Mouse (Mus musculus): ENCODE results near the gene Gpr37.

Gene Gpr37

DNA sequence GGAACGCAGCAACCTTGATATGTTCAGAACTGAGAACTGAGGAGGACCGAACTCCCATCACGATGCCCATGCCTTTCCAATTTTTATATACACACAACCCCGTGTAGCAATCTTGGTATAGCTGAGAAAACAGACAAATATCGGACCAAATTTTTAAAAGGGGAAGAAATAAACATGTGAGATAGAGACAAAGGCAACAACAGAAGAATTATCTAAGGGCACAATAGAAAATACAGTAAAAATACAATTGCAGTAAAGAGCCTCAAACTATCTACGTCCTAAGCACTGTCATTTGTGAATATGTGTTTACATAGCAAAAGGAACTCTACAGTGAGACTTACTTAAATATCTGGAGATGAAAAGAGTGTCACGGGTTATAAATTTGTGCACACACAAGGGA lies at the start of gene Gpr37:
TSS of gene Gpr37 (minus strand) at position 101 of the 400 bp plus-strand sequence.
- no peak for DNase-seq (ENCODE audit: low read depth, low spot score)

DNA sequence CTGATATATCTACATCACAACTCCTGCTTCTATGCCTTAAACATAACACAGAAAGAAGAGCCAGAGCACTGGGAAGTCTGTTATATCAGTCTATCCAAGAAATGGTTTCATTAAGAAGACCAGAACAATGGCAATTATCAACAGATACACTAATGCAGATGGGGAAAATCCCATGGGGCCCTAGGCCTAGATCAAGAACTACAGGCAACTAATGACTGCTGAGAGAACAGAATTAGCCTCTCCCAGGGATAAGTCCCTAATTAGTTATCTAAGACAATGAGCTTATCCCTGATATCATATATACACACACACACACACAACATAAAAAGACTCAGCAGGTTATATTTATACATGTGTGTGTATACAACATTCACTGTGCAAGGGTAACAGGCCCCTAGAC lies 46.0 kb upstream of the Gpr37 start:
- DNase-seq (ENCODE audit: low read depth, low spot score), result no peak

DNA sequence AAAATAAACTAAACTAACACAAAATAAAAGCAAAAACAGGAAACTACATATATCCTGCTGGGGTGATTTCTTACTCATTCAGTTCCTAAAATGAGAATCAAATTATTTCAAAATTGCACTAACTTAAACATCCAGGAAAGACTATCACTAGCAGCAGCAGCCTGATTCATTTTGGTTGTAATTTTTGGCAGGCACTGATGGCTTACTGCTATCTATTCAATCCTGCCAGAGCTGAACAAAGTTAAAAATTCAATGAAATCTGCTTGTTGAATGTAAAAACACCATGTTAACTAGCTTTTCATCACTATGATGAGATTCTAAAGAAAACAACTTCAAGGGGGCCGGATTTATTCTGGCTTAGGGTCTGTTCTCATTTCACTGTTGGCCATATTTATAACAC lies 36.0 kb upstream of the Gpr37 start:
- no peak for DNase-seq (ENCODE audit: low read depth, low spot score)

DNA sequence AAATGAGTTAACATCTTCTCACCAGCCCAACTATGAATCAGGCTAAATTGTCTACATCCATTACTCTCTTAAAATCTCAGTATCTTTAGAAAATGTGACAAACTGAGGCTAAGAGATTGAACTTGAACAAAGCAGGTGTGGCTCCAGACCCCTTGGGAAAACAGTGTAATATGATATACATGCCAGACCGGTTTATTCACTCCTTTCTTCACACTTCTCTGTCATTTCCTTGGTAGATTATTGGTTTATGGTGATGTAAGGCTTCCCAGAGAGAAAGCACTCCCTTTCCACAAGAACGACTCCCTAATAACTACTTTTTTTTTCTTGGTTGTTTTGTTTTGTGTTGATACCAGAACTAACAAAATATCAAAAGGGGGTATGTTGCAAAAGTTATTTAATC lies 20.1 kb upstream of the Gpr37 start:
- no peak for DNase-seq (ENCODE audit: low read depth, low spot score)

DNA sequence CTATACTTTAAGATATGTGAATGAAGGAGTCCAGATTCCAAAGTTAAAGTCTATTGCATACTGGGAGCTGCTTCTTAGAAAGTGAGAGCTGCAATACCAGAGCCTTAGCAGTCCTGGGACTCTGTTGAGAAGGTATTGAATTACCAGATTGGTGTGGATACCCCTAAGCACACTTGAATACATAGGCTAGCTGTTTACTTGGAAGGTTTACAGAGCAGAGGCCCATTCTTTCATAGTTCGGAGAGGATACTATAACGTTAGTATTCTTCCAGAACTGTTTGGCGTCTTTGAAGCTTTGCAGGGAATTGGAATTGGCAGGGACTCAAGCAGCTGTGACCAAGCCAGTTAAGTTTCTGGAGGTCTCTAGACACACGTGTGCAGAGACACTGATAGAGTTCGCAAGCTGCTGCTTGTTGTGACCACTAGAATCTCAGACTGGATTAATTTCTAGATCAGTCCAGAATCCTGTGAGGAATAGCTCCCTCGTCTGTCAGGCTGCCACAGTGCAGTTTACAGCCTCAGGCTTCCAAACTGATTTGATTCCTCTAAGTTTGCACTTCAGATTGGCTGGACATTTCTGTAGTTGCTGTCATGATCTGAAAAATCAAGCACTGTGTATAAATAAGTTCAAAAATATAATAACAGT lies 18.8 kb upstream of the Gpr37 start:
- DNase-seq (ENCODE audit: low read depth, low spot score), result no peak

DNA sequence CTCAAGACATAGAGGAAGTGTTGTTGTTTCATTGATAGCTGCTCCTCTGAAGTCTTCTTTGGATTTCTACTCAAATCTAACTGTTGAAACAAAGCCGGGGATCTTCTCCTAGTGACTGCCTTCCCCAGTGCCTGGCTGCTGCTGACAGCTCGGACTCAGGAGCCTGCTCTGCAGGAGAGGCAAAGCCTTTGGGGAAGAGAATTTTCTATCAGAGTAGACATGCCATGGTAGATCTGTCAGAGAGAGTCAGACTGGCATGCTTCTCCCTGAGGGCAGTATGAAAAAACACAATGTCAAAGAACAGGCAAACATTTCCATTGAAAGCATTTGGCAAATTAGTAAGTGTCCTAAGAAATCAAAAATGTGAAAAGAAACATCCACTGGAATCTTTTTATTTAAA lies 9.4 kb upstream of the Gpr37 start:
- no peak for DNase-seq (ENCODE audit: low read depth, low spot score)

DNA sequence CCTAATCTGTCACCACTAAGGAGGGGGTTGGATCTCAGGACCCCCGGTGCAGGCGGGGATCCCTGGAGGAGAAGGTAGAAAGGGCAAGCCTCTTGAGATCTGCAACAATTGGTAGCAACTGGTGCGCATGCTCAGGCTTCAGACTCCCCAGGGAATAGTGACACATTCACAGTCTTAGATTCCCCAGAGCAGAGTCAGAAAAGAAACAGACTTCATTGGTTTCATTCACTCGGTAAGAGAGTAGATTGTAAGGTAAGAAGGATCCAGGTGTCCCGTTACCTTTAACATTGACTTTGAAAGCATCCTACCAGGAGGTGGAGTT lies 284 bp downstream of the Gpr37 start:
- no peak for DNase-seq (ENCODE audit: low read depth, low spot score)

DNA sequence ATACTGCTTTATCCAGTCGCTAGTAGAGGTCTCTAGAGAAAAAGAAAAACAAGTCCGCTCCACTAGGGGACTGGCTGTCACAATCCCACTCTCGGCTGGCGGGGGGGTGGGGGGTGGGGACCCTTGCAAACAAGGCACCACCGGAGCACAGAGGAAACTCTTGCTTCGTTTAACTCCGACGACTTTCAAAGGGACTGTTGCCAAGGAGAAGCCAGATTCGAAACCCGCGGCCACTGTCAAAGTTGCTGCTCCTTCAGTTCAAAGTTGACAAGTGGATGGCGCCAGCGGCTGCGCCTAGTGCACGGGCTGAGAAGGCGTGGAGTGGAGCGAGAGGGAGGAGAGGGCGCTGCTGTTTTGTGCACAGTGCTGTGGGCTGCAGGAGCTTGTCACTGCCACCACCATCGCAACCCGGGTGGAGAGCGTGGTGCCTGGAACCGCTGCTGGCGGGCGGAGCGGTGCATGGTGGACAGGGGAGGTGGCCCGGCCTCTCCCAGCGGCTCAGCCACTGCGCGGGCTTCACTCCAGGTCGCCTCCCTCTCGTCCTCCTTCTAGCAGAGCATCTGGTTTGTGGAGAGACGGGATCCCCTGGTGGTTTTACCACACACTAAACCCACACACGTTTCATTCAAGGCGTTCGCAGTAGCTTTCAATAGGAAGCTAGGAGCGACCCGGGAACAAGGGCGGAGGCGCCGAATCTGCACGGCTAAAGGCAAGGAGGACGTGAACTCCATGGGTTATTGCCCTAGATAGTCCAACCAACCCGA lies 827 bp downstream of the Gpr37 start:
- DNase-seq (ENCODE audit: low read depth, low spot score), result no peak

DNA sequence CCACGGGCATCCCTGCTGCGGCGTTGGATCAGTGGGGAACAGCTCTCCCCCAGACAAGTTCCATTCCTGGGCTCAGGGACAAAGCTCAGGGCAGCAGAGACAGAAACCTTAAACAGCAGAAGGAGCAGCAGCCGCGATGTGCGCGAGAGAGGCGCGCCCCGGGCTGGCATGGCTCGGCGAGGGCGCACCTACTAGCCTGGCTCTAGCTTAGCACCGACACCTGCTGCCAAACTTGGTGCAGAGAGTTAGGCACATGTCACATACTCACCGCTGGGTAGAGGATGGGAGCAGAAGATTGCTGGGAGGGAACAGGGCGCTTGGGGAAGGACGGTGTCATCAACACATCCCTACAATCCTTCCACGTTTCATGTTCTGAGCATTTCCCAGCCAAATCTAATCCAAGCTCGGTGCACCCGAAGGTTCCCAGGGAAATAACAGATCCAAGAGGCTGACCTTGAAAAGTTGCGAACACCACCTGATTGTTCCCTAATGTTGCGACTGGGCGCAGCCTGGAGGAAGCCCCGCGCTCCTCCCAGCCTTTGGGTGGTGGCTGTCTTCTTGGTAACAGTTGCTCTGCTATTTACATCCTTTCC lies 1.5 kb downstream of the Gpr37 start:
- no peak for DNase-seq (ENCODE audit: low read depth, low spot score)

DNA sequence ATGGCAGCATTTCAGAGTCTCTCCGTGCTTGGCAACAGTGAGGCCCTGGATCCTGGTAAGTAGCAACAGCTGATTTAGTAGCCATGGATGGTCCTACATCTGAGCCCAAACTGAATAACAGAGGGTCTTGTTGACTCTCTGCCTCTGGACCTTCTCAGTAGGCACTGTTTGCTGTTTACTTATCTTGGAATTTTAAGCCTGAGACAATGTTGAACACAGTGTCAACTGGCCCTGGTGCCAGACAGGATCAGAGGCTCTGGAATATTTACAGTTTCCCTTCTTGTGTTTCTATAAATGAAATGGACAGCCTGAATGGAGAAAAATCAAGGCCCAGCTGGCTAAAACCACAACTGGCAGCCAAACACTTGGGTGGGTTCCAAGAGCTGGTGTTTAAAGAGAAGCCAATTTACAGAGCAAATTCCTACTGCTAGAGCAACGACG lies 3.7 kb downstream of the Gpr37 start:
- DNase-seq (ENCODE audit: low read depth, low spot score), result no peak

DNA sequence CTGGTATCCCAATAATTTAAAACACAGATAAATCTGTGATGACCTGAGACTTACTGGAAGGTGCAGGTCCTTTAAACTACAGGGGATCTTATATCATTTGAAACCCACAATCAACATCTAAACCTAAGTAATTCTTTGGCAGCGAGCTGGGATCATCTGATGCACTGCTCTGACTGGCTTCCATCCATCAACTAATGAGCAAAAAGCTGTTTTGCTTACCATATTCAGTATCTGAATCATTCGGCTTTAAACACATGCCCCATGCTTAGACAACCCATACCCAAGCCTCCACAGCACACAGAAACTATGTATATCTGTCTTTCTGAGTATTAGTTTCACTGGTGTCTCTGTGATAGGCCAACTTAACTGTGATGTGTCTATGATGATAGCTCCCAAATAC lies 6.1 kb downstream of the Gpr37 start:
- no peak for DNase-seq (ENCODE audit: low read depth, low spot score)

DNA sequence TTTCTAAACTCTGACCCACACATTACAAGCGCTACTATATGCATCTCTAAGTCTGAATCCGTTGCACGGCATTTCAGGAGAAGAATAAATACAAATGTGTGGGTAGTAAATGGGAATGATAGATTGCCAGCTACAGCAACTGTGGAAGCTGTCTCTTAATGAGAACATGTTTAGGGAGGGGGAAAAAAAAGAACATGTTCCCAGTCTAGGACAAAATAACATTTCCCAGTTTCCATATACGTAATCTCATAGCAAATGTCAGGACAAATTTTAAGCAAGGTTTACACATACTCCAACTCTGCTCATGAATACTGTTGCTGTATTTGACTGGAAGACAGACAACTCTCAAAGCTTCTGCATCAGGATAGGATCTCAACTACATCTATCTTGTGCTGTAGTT lies 15.4 kb downstream of the Gpr37 start:
- DNase-seq (ENCODE audit: low read depth, low spot score), result no peak

DNA sequence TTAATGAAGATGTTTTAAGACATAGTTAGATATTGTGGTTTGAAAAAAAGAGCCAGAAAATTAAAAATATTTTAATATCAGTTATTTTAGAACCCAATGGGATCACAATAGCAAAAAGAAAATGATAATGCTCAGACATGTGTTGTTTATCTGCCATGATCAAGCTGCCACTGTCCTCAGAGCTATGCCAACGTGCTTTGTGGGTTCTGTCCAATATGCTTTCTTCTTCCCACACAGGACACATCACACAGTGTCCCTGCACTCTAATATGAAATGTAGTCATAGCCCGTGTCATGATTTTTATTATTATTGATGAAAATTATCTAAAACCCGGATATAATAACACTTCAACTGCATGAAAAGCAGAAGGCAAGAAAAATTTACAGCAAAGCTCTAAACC lies 16.7 kb downstream of the Gpr37 start:
- DNase-seq (ENCODE audit: low read depth, low spot score), result no peak

DNA sequence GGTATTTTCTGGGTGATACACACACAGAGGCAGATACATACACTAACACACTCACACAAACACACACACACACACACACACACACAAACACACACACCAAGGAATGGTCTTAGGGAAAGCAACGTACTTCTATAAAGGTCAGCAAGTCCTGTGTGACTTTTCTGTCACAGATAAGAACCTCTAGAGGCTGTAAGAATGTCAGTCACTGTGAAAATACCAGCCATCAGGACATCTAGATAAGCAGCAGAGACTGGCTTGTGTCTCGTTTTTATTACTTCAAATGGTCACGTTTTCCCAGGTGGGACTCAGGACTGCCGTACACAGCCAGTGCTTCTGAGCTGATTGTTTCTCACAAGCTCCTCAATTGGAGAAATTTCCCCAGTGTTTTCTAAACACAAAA lies 20.4 kb downstream of the Gpr37 start:
- no peak for DNase-seq (ENCODE audit: low read depth, low spot score)

DNA sequence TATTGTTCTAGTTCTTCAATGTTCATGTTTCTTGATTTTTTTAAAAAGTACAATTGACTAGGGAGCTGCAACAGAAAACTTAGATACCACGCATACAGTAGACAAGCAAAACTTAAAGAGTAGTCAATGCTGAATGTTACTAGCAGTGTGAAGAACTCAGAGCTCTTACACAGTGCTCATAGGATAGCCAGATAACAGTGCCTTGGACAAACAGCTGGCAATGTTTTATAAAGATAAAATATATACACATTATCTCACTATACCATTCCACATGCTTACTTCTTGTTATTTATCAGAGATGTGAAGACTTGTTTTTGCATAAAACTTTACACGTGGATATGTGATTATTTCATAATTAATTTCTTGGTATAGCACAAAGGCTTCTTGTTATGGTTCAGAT lies 26.6 kb downstream of the Gpr37 start:
- DNase-seq (ENCODE audit: low read depth, low spot score), result no peak

DNA sequence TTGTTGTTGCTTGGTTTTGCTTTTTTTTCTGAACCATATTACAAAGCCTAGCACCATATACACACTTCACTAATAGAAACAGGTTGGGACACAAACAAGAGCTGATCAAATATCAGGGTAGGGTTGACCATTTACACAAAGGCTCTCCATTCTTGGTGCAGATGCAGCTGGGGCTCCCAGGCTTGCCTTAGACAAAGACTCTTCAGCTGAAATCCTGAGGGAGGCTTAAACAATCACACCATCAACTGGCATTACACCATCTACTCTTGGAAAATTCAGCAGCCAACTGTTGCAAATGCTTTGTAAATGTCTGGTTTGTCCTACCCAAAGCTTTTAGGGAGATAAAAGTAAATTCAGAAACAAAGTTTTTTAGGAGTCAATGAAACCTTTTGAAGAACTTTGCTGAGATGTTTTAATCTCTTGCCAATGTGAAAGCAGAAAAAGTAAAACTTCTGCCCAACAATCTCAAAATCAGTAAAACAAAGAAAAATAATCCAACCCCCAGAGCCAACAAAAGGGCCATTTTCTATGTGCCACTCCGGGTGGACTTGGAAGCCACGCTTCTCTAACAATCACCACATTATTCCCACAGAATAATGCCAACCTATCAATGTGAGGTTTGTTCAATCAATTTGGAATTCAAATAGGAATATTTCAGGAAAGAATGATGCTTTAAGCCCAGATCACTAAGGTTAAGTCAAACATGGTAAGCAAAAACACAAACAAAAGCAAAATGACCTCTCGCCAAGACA lies 30.4 kb downstream of the Gpr37 start:
- DNase-seq (ENCODE audit: low read depth, low spot score), result no peak

Measured in WW6 (cell line).